Mouse (Mus musculus) heart, postnatal 0 days (tissue): ENCODE measurements at regions not wholly inside any gene's neighbourhood (a gene's known extent, or its start where the extent isn't known, plus 50 kb on each side); places are given as distances from the start of the nearest gene placed in this dataset.

ENCODE experiments used
- CTCF ChIP-seq: IDR thresholded peaks from 2 replicates; pipeline ENCODE4 v1.5.1; 2016; ENCODE audit warnings: antibody characterized with exemption, control low read depth, low read depth
- EP300 ChIP-seq: IDR thresholded peaks from 2 replicates; pipeline ENCODE4 v1.6.1; 2016; ENCODE audit warnings: antibody characterized with exemption, low read depth

GRCm38 (mm10) chr15:57104711-57105110 is 372.7 kb downstream of the Slc22a22 start:
- no peak for TF ChIP-seq CTCF
- TF ChIP-seq EP300: no peak
